Mouse (Mus musculus): ENCODE results near the gene Stra8. TPM values are rescaled to one million over a fixed set of nuclear protein-coding genes. Genes with fewer than 3 reads are reported as not detected.
A peak's percentile ranks its signal among the peaks of the same experiment; 100 is the strongest.

Gene Stra8
- polyA plus RNA-seq, 1 experiment from 2014 or later, result 0.30 TPM

DNA sequence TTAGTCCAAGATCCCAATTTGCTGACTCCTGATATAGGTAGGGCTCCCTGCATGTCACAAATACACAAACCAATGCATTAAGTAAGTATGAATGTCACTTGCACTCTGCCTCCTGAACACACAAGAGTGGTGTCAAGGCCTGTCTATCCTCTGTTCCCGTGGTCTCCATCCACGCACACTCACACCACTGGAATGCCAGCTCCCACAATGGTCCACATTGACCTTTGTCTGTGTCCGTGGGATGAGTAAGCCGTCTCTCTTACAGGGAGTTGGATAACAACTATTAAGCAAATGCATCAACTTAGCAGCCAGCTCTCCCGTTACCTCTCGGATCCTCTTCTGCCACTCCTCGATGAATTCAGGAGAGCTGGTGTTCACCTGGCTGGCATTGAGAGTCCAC lies 39.2 kb downstream of the Stra8 start:
- H3K9me3 ChIP-seq (replicated peaks; ENCODE audit: control insufficient read depth, low read length), result no peaks in the 10 kb centered on the region
- 0 out of 2 replicates have a peak, but pooled peaks cover 5% of the 10 kb centered on the region for H3K4me1 ChIP-seq (ENCODE audit: control insufficient read depth, insufficient read depth, low read length)
- no peak overlapping the region for H3K9ac ChIP-seq (ENCODE audit: low read length)
- no peak overlapping the region for H3K27ac ChIP-seq (ENCODE audit: low read length)
- ATAC-seq (replicated peaks; ENCODE audit: extremely low read depth, insufficient read depth, low FRiP score), result no peak
- no peaks in the 10 kb centered on the region for H3K36me3 ChIP-seq (ENCODE audit: control insufficient read depth, insufficient read depth)
- no peaks in the 10 kb centered on the region for H3K27me3 ChIP-seq (ENCODE audit: control insufficient read depth, insufficient read depth, low read length)
- WGBS, result 87% methylated on average over 7 of the region's 7 CpGs
- H3K4me2 ChIP-seq (ENCODE audit: low read depth, low read length), result no peak overlapping the region
- no peak overlapping the region for H3K4me3 ChIP-seq (ENCODE audit: low read length)

DNA sequence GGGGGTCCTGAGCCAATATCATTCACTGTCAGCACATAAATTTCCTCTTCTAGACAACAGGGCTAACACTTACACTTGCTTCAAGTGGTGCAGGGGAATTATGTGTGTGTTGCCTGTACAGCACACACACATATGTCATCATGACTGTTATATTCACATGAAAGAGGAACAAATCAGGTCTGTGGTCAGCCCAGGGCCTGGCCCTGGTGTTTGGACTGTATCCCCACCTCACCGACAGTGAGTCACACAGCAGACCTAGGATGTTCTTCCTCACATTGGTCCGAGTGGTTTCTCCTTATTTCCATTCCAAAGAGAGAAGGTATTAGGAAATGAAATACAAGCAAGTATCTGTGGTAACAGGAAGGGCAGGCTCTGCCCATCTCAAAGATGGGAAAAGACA lies 44.6 kb downstream of the Stra8 start:
- no peaks in the 10 kb centered on the region for H3K36me3 ChIP-seq (ENCODE audit: control insufficient read depth, insufficient read depth)
- no peak overlapping the region for H3K4me2 ChIP-seq (ENCODE audit: low read depth, low read length)
- WGBS, result 79% methylated on average over 2 of the region's 2 CpGs
- H3K27me3 ChIP-seq (ENCODE audit: control insufficient read depth, insufficient read depth, low read length), result no peaks in the 10 kb centered on the region
- no peaks in the 10 kb centered on the region for H3K4me1 ChIP-seq (ENCODE audit: control insufficient read depth, insufficient read depth, low read length)
- H3K4me3 ChIP-seq (ENCODE audit: low read length), result no peak overlapping the region
- no peak overlapping the region for H3K9ac ChIP-seq (ENCODE audit: low read length)
- ATAC-seq (replicated peaks; ENCODE audit: extremely low read depth, insufficient read depth, low FRiP score), result no peak
- H3K9me3 ChIP-seq (replicated peaks; ENCODE audit: control insufficient read depth, low read length), result 0 out of 2 replicates have a peak, but pooled peaks cover 2% of the 10 kb centered on the region
- no peak overlapping the region for H3K27ac ChIP-seq (ENCODE audit: low read length)

DNA sequence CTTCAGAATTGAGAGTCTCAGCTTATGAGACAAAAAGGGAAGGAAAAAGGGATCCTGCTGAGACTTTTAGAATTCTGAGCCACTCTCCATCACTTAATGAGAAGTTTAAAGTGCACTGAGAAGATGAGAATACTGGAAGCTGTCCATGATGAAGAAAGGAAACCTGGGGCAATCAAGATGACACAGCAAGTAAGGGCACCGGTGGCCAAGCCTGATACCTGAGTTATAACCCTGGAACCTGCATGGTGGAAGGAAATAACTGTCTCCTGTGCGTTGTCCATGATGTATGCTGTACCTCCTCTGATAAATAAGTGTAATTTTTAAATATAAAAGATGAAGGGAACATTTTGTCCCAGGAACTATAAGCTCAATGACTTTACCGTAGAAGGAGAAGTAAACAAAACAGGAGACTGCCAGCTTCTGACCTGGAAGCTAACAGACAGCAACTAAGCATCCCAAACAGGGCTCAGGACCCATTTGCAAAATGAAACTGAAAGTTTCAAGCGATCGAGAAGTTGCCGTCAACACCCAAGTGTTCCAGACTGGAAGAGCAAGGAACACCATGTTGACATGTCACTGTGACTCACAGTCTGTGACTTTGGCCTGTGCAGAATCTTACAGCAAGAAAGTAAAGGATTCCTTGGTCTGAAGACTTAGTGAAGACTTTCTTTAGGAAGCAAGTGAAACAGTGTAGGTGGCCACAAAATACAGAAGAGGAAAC lies 46.0 kb downstream of the Stra8 start:
- no peaks in the 10 kb centered on the region for H3K4me1 ChIP-seq (ENCODE audit: control insufficient read depth, insufficient read depth, low read length)
- H3K27ac ChIP-seq (ENCODE audit: low read length), result no peak overlapping the region
- no peaks in the 10 kb centered on the region for H3K36me3 ChIP-seq (ENCODE audit: control insufficient read depth, insufficient read depth)
- H3K4me2 ChIP-seq (ENCODE audit: low read depth, low read length), result no peak overlapping the region
- ATAC-seq (replicated peaks; ENCODE audit: extremely low read depth, insufficient read depth, low FRiP score), result no peak
- WGBS, result 70% methylated on average over 6 of the region's 6 CpGs
- H3K9ac ChIP-seq (ENCODE audit: low read length), result no peak overlapping the region
- 0 out of 2 replicates have a peak, but pooled peaks cover 2% of the 10 kb centered on the region for H3K9me3 ChIP-seq (replicated peaks; ENCODE audit: control insufficient read depth, low read length)
- H3K27me3 ChIP-seq (ENCODE audit: control insufficient read depth, insufficient read depth, low read length), result no peaks in the 10 kb centered on the region
- H3K4me3 ChIP-seq (ENCODE audit: low read length), result no peak overlapping the region

DNA sequence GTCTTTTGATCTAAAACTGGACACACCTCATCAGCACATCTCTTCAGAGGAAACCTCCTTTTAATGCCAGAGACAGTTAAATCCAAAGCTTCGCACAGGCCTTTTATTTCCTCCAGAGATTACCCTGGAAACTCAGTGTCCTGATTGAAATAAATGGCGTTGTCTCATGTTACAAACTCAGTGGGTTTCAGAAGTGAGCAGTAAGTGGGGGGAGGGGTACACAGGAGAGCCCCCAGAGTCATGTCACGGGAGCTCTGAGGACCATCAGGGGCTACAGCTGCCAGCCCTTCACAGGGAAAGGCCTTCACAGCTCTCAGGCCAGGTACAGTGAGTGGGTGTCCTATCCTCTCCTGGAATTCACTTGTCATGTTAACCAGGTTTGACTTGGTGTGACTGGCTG lies 51.2 kb downstream of the Stra8 start:
- H3K9ac ChIP-seq (ENCODE audit: low read length), result no peak overlapping the region
- no peak overlapping the region for H3K4me2 ChIP-seq (ENCODE audit: low read depth, low read length)
- no peak overlapping the region for H3K27ac ChIP-seq (ENCODE audit: low read length)
- ATAC-seq (replicated peaks; ENCODE audit: extremely low read depth, insufficient read depth, low FRiP score), result no peak
- H3K9me3 ChIP-seq (replicated peaks; ENCODE audit: control insufficient read depth, low read length), result 0 out of 2 replicates have a peak, but pooled peaks cover 2% of the 10 kb centered on the region
- 55% methylated on average over 3 of the region's 3 CpGs for WGBS
- H3K4me1 ChIP-seq (ENCODE audit: control insufficient read depth, insufficient read depth, low read length), result no peaks in the 10 kb centered on the region
- H3K36me3 ChIP-seq (ENCODE audit: control insufficient read depth, insufficient read depth), result no peaks in the 10 kb centered on the region
- H3K4me3 ChIP-seq (ENCODE audit: low read length), result no peak overlapping the region
- no peaks in the 10 kb centered on the region for H3K27me3 ChIP-seq (ENCODE audit: control insufficient read depth, insufficient read depth, low read length)

DNA sequence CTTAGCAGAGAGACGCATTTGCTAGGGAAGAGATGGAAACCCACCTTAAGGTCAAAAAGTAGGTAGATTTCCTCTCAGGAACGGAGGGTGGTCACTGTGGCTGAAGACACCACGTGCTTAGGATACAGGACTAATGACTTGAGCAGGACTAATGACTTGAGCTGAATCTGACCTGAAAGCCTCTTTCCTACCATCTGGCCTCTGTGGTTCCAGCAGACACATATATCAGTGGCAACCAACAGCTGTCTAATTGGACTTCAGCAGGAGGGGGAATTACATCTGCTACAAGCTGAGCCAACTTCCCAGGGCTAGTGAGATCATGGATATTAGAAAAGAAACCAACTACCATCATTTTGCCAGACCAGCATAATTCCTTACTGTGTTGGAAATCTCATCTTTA lies 59.3 kb downstream of the Stra8 start:
- Histone ChIP-seq H3K4me2 (ENCODE audit: low read depth, low read length) (no peak overlapping the region), H3K27me3 (ENCODE audit: control insufficient read depth, insufficient read depth, low read length) (no peaks in the 10 kb centered on the region), H3K4me1 (ENCODE audit: control insufficient read depth, insufficient read depth, low read length) (no peaks in the 10 kb centered on the region), H3K36me3 (ENCODE audit: control insufficient read depth, insufficient read depth) (no peaks in the 10 kb centered on the region), H3K9ac (ENCODE audit: low read length) (no peak overlapping the region), H3K4me3 (ENCODE audit: low read length) (no peak overlapping the region), H3K27ac (ENCODE audit: low read length) (no peak overlapping the region), H3K9me3 (replicated peaks; ENCODE audit: control insufficient read depth, low read length) (no peaks in the 10 kb centered on the region)
- no peak for ATAC-seq (replicated peaks; ENCODE audit: extremely low read depth, insufficient read depth, low FRiP score)
- 84% methylated on average over 3 of the region's 3 CpGs for WGBS

DNA sequence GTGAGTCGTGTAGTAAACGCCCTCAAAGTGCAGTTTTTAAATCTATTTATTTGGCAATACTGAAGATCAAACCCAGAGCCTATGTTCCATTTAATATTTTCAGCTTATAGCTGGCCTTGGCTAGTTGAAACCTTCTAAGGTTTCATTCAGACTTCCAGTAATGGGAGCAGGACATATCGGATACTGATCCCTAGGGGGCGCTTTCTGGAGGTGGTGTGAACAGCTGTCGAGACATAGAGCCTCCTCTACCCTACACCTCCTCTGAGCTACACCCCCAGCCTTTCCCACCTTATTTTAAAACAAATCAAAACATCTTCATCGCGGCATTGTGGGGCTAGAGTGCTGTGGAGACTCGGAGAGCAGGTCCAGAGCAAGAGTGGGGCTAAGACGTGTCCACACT lies 60.7 kb downstream of the Stra8 start:
- Histone ChIP-seq H3K9ac (ENCODE audit: low read length) (no peak overlapping the region), H3K27ac (ENCODE audit: low read length) (no peak overlapping the region), H3K27me3 (ENCODE audit: control insufficient read depth, insufficient read depth, low read length) (no peaks in the 10 kb centered on the region), H3K36me3 (ENCODE audit: control insufficient read depth, insufficient read depth) (no peaks in the 10 kb centered on the region), H3K9me3 (replicated peaks; ENCODE audit: control insufficient read depth, low read length) (no peaks in the 10 kb centered on the region), H3K4me2 (ENCODE audit: low read depth, low read length) (no peak overlapping the region), H3K4me1 (ENCODE audit: control insufficient read depth, insufficient read depth, low read length) (no peaks in the 10 kb centered on the region), H3K4me3 (ENCODE audit: low read length) (no peak overlapping the region)
- no peak for ATAC-seq (replicated peaks; ENCODE audit: extremely low read depth, insufficient read depth, low FRiP score)
- WGBS, result 62% methylated on average over 9 of the region's 9 CpGs

DNA sequence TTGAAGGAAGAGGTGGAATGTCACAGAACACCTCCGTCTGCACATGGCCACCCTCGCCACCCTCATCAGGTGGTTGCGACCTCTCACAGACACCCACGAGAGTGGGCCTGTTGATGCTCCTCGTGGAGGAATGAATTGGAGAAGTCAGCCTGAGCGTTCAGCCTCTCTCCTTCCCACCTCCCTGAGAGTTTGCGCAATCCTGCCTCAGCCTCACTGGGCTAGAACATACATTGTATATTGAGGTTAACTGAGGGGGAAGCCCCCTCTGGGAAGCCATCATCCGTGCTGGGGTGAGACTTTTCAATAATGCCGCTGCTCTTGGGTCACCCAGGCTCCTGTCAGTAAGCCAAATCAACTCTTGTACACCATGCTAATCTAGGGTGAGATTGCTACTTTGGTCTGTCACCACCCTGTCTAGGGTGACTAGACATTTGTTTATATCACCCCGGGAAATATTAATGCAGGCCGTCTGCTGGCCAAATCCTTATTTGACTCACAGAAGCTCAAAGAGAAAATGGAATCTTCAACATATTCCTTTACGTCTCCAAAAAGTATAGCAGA lies 67.2 kb downstream of the Stra8 start:
- no peak overlapping the region for H3K4me2 ChIP-seq (ENCODE audit: low read depth, low read length)
- H3K9ac ChIP-seq (ENCODE audit: low read length), result no peak overlapping the region
- no peaks in the 10 kb centered on the region for H3K27me3 ChIP-seq (ENCODE audit: control insufficient read depth, insufficient read depth, low read length)
- no peak overlapping the region for H3K27ac ChIP-seq (ENCODE audit: low read length)
- 66% methylated on average over 12 of the region's 12 CpGs for WGBS
- no peak overlapping the region for H3K4me3 ChIP-seq (ENCODE audit: low read length)
- H3K36me3 ChIP-seq (ENCODE audit: control insufficient read depth, insufficient read depth), result no peaks in the 10 kb centered on the region
- H3K4me1 ChIP-seq (ENCODE audit: control insufficient read depth, insufficient read depth, low read length), result peaks cover 5% of the 10 kb centered on the region; the same call in 1 of the 2 replicates
- no peak for ATAC-seq (replicated peaks; ENCODE audit: extremely low read depth, insufficient read depth, low FRiP score)
- no peaks in the 10 kb centered on the region for H3K9me3 ChIP-seq (replicated peaks; ENCODE audit: control insufficient read depth, low read length)

DNA sequence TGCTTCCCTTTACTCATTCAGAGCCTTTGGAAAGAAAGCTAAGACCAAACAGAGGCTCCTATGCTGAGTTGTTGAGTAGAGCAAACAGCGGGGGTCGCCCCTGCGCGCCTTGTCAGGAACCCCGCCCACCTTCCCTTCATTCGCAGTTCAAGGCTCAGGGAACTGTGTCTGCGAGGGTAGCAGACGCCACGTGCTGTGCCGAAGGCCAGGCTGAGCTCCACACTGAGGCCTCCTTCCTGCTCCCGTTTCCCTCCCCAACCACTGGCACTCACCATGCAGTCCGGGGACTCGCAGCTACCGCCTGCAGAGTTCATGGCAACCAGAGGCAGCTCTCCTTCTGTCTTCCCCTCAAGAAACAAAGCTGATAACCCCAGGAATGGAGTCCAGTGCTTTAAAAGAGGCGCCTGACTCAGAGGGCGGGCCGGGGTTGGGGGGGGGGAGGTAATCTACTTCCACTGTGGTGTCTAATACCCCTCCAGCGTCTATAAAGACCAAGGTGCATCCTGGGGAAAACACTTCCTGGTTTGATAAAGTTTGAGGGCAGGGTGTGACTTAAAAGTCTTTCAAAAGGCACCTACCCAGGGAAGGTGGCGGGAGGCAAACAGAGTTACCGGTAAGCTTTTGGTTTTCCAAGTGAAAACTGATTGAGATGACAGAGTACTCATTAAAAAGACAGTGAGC lies 68.3 kb downstream of the Stra8 start, which contains the start of gene Slc23a4:
Gene Slc23a4, minus strand, starts transcription at position 324 of the 681 bp plus-strand sequence.
- no peak; the same call in 1 of the 2 replicates for ATAC-seq (replicated peaks; ENCODE audit: extremely low read depth, insufficient read depth, low FRiP score)
- Histone ChIP-seq H3K4me3 (ENCODE audit: low read length) (no peak within 1 kb of the TSS), H3K4me1 (ENCODE audit: control insufficient read depth, insufficient read depth, low read length) (peaks cover 5% of the 10 kb centered on the region; the same call in 1 of the 2 replicates), H3K36me3 (ENCODE audit: control insufficient read depth, insufficient read depth) (no peaks in the 10 kb centered on the region), H3K9me3 (replicated peaks; ENCODE audit: control insufficient read depth, low read length) (no peaks in the 10 kb centered on the region), H3K9ac (ENCODE audit: low read length) (no peak within 1 kb of the TSS), H3K4me2 (ENCODE audit: low read depth, low read length) (peak within 1 kb of the TSS; percentile 41), H3K27me3 (ENCODE audit: control insufficient read depth, insufficient read depth, low read length) (no peaks in the 10 kb centered on the region), H3K27ac (ENCODE audit: low read length) (no peak within 1 kb of the TSS)
- 14% methylated on average over 20 of the region's 20 CpGs for whole genome bisulfite sequencing
